ENCODE assay signal across 26 mouse cellular contexts in genomic region chr3:107633906-107634305, GRCm38 (mm10). TPM values are rescaled to one million over a fixed set of nuclear protein-coding genes. Genes with fewer than 3 reads are reported as not detected.
"Had no signal": no experiment of that assay in that cellular context is flagged by ENCODE, and none has a peak within 500 bp of the region (broad histone marks: within the 10 kb centered on the region; RNA-seq: fewer than 3 reads in every experiment).

No protein-coding gene starts in this region.

- H3K27ac ChIP-seq: liver, embryonic 15.5 days; lung, embryonic 15.5 days; macrophage; midbrain, embryonic 13.5 days; midbrain, embryonic 15.5 days; neural tube, embryonic 12.5 days; stomach, embryonic 15.5 days; stomach, postnatal 0 days had no signal

- H3K4me3 ChIP-seq: liver, embryonic 15.5 days; lung, embryonic 15.5 days; megakaryocyte, embryonic 14.5 days; midbrain, embryonic 13.5 days; midbrain, embryonic 15.5 days; neural tube, embryonic 12.5 days; stomach, embryonic 15.5 days had no signal

- H3K9ac ChIP-seq: liver, embryonic 15.5 days; liver, postnatal 0 days; lung, embryonic 15.5 days; midbrain, embryonic 13.5 days; midbrain, embryonic 15.5 days; neural tube, embryonic 12.5 days; stomach, embryonic 15.5 days had no signal

- H3K9me3 ChIP-seq: liver, embryonic 15.5 days; lung, embryonic 15.5 days; megakaryocyte, embryonic 14.5 days; midbrain, embryonic 13.5 days; midbrain, embryonic 15.5 days; neural tube, embryonic 12.5 days; stomach, embryonic 15.5 days had no signal

- H3K27me3 ChIP-seq: liver, embryonic 15.5 days; lung, embryonic 15.5 days; megakaryocyte, embryonic 14.5 days; midbrain, embryonic 13.5 days; midbrain, embryonic 15.5 days; neural tube, embryonic 12.5 days; stomach, embryonic 15.5 days had no signal

- H3K36me3 ChIP-seq: liver, embryonic 15.5 days; midbrain, embryonic 15.5 days; stomach, embryonic 15.5 days had no signal

- DNase-seq: liver, postnatal 0 days; lung, adult 2 months; lung, postnatal 14 days; lung, postnatal 36 days; right cerebral cortex, postnatal 14 days; thymus, adult 2 months; thymus, postnatal 25 days; thymus, postnatal 4 days had no signal

RNA-seq across cellular contexts. Expression of gene Gm10961, which starts 2.8 kb away (rescaled TPM):
- total RNA-seq: megakaryocyte progenitor cell, adult 5-6 weeks; midbrain, postnatal 0 days; monocyte, adult 5-6 weeks; neutrophil, adult 5-6 weeks had no signal
- polyA plus RNA-seq: liver, embryonic 15.5 days; liver, postnatal 0 days; lung, adult 2 months; lung, embryonic 15.5 days; lung, postnatal 0 days; macrophage; midbrain, embryonic 13.5 days; midbrain, embryonic 15.5 days; midbrain, postnatal 0 days; neural tube, embryonic 12.5 days; neural tube, embryonic 14.5 days; spleen, adult 2 months; stomach, embryonic 15.5 days; stomach, postnatal 0 days; testis, adult 2 months; thymus, adult 2 months; urinary bladder, adult 2 months had no signal

RNA-seq across cellular contexts. Expression of gene Alx3, which starts 39.1 kb away (rescaled TPM):
- total RNA-seq: megakaryocyte progenitor cell, adult 5-6 weeks; monocyte, adult 5-6 weeks; neutrophil, adult 5-6 weeks had no signal
- polyA plus RNA-seq: liver, postnatal 0 days; lung, adult 2 months; lung, postnatal 0 days; macrophage; neural tube, embryonic 14.5 days; spleen, adult 2 months; stomach, embryonic 15.5 days; stomach, postnatal 0 days; urinary bladder, adult 2 months had no signal
